Mouse (Mus musculus): ENCODE data around the gene Gca. TPM values are rescaled to one million over a fixed set of nuclear protein-coding genes. Genes with fewer than 3 reads are reported as not detected.

Gene Gca
- polyA plus RNA-seq (2015; fragmentation: Nextera tagmentation; extraction: Ambion mirVana) = 2.1 and 2.2 TPM in 2 replicates

DNA sequence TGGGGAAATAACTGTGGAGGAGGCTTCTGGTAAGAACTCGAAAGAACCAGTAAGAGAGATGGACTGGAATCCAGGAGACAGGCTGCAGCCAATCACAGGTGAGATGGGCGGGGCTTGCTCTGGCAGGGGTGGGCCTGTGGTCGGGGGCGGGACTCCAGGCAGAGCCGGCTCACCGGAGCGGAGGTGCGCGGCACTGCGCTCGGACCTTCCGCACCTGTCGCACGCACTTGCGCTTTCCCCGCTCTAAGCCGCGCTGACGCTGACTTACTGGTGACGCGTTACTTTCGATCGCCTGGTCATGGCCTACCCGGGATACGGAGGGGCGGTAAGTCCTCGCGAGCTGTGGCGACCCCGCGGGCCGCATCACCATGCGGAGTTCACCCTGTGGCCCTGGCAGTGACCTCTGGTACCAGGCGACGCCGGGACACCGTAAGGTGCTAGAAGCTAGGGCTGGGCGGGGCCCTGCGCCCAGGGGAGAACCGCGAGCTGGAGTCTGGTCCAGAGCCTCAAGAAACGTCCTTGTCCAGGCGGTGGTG, at the start of gene Gca:
Gca (plus strand) TSS at position 151 of the 536 bp plus-strand sequence.
- peak within 1 kb of the TSS; percentile 60 for H3K9ac ChIP-seq
- under 1% methylated on average over 43 of the region's 43 CpGs for WGBS
- peak; percentile 98 for ATAC-seq (ENCODE audit: low read depth)
- H3K4me1 ChIP-seq (replicated peaks) = no peaks in the 10 kb centered on the region
- H3K36me3 ChIP-seq = no peaks in the 10 kb centered on the region
- H3K4me3 ChIP-seq = peak within 1 kb of the TSS; percentile 61
- H3K27me3 ChIP-seq = peaks cover 24% of the 10 kb centered on the region
- H3K27ac ChIP-seq (replicated peaks) = no peak within 1 kb of the TSS
- peak within 1 kb of the TSS; percentile 93 for H3K4me2 ChIP-seq
- no peaks in the 10 kb centered on the region for H3K9me3 ChIP-seq

GRCm38 (mm10) chr2:62618934-62619341, 45.1 kb upstream of the Gca start:
- H3K4me3 ChIP-seq = no peak overlapping the region
- WGBS = 82% methylated on average over 7 of the region's 7 CpGs
- no peak for ATAC-seq (ENCODE audit: low read depth)

GRCm38 (mm10) chr2:62619679-62620078, 44.4 kb upstream of the Gca start:
- no peak overlapping the region for H3K4me2 ChIP-seq
- H3K9ac ChIP-seq = no peak overlapping the region
- WGBS = 67% methylated on average over 2 of the region's 2 CpGs
- no peak for ATAC-seq (ENCODE audit: low read depth)
- H3K36me3 ChIP-seq = no peaks in the 10 kb centered on the region
- H3K27me3 ChIP-seq = no peaks in the 10 kb centered on the region
- no peak overlapping the region for H3K4me3 ChIP-seq
- H3K27ac ChIP-seq (replicated peaks) = no peak overlapping the region
- no peaks in the 10 kb centered on the region for H3K4me1 ChIP-seq (replicated peaks)
- no peaks in the 10 kb centered on the region for H3K9me3 ChIP-seq

More at GRCm38 (mm10) chr2:62618934-62619341, 45.1 kb upstream of the Gca start:
- no peak overlapping the region for H3K27ac ChIP-seq (replicated peaks)
- H3K9ac ChIP-seq = no peak overlapping the region
- H3K27me3 ChIP-seq = no peaks in the 10 kb centered on the region
- H3K4me2 ChIP-seq = no peak overlapping the region
- H3K4me1 ChIP-seq (replicated peaks) = no peaks in the 10 kb centered on the region
- no peaks in the 10 kb centered on the region for H3K36me3 ChIP-seq
- no peaks in the 10 kb centered on the region for H3K9me3 ChIP-seq

DNA sequence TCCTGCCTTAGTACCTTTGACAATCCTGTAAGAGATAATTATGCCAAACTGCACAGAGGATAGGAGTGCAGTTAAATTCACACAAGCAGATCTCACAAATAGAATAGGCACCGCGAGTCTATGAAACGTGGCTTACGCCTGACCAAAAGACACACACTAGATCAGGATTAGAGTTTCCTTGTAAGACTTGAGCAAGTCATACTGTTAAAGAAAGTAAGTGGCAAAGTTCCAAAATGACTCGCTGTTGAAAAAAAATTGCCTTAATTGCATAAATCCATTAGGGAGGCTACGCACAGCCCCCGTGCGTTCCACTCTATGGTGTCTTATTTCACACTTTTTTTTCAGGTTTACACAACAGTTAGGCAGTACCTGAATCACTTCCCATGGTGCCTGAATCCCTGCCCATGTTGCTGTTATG, 41.1 kb upstream of the Gca start:
- Histone ChIP-seq H3K9me3 (no peaks in the 10 kb centered on the region), H3K4me3 (no peak overlapping the region), H3K9ac (no peak overlapping the region), H3K27me3 (no peaks in the 10 kb centered on the region), H3K27ac (replicated peaks) (no peak overlapping the region), H3K4me2 (no peak overlapping the region), H3K36me3 (no peaks in the 10 kb centered on the region), H3K4me1 (replicated peaks) (no peaks in the 10 kb centered on the region)
- 83% methylated on average over 8 of the region's 8 CpGs for WGBS
- no peak for ATAC-seq (ENCODE audit: low read depth)

GRCm38 (mm10) chr2:62627728-62628127, 36.4 kb upstream of the Gca start:
- Histone ChIP-seq H3K36me3 (no peaks in the 10 kb centered on the region), H3K27ac (replicated peaks) (no peak overlapping the region), H3K4me2 (no peak overlapping the region), H3K9me3 (no peaks in the 10 kb centered on the region), H3K4me3 (no peak overlapping the region), H3K4me1 (replicated peaks) (no peaks in the 10 kb centered on the region), H3K27me3 (no peaks in the 10 kb centered on the region), H3K9ac (no peak overlapping the region)
- 16% methylated on average over 5 of the region's 5 CpGs for WGBS
- no peak for ATAC-seq (ENCODE audit: low read depth)

DNA sequence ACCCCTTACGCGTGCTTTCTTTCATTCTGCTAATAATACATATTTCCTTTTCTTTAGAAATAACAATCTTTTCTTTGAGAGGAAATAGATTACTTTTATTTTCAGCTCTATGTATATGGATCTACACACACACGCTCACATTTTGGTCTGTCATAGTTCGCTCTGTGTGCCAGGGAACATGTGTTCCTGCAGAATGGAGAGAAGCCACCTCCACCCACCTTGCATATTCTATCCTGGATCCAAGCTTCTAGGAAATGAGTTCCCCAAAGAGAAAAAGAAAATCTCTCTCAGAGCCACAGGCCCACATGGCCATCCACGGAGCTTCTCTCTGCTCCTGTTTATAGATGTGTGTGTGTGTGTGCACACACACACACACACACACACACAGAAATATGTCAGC, 35.7 kb upstream of the Gca start:
- no peak overlapping the region for H3K4me3 ChIP-seq
- H3K27ac ChIP-seq (replicated peaks) = no peak overlapping the region
- no peaks in the 10 kb centered on the region for H3K36me3 ChIP-seq
- ATAC-seq (ENCODE audit: low read depth) = no peak
- H3K4me1 ChIP-seq (replicated peaks) = no peaks in the 10 kb centered on the region
- H3K9ac ChIP-seq = no peak overlapping the region
- no peak overlapping the region for H3K4me2 ChIP-seq
- no peaks in the 10 kb centered on the region for H3K27me3 ChIP-seq
- no peaks in the 10 kb centered on the region for H3K9me3 ChIP-seq
- 96% methylated on average over 5 of the region's 5 CpGs for WGBS

DNA sequence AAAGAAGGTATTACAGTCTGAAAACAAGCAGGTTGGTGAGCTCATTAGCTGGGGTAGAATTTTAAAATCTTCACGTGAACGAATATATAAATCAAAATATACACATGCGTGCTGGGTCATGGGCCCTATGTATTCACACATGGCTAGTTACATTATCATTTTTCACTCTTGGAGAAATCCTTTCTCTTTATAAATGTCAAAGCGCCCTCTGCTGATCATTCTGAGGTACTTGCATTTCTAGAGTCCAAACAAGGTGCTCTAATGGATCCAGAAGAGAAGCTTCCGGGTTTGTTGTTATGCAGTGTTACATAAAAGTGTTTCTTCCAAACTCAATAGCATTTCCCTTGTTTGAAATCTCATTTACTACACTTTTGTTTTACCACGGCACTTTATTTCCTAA, 33.6 kb upstream of the Gca start:
- H3K27me3 ChIP-seq = no peaks in the 10 kb centered on the region
- no peak overlapping the region for H3K4me2 ChIP-seq
- H3K27ac ChIP-seq (replicated peaks) = no peak overlapping the region
- H3K4me1 ChIP-seq (replicated peaks) = no peaks in the 10 kb centered on the region
- no peaks in the 10 kb centered on the region for H3K36me3 ChIP-seq
- H3K9ac ChIP-seq = no peak overlapping the region
- no peak; the same call in 1 of the 2 replicates for ATAC-seq (ENCODE audit: low read depth)
- no peaks in the 10 kb centered on the region for H3K9me3 ChIP-seq
- no peak overlapping the region for H3K4me3 ChIP-seq
- 22% methylated on average over 6 of the region's 6 CpGs for WGBS

DNA sequence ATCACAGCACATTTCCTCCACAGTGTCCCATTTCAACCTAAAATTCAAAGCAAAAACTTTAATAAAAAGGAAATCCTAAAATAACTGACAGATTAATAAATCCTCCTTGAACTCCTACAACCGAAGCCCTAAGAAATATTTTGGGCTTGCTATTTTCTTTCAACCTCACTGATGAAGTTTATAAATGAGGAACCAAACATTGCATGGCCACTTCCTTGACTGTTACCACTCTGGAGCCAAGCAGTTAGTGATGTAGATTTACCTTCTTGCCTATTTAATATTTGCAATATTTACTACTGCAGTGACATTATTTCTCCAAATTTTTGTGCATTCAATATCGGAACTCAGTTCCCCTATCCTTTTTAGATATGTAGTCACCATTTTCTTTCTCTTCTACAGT, 24.2 kb upstream of the Gca start:
- no peak for ATAC-seq (ENCODE audit: low read depth)

GRCm38 (mm10) chr2:62643405-62644305, 20.4 kb upstream of the Gca start:
- no peak for ATAC-seq (ENCODE audit: low read depth)
- Histone ChIP-seq H3K4me3 (no peak overlapping the region), H3K36me3 (no peaks in the 10 kb centered on the region), H3K4me1 (replicated peaks) (peaks cover 21% of the 10 kb centered on the region), H3K9ac (no peak overlapping the region), H3K27me3 (peaks cover 19% of the 10 kb centered on the region), H3K4me2 (peak overlapping the region; percentile 29), H3K9me3 (no peaks in the 10 kb centered on the region), H3K27ac (replicated peaks) (no peak overlapping the region; the same call in 1 of the 2 replicates)
- WGBS = 43% methylated on average over 21 of the region's 21 CpGs

More for the DNA sequence above, 24.2 kb upstream of the Gca start:
- H3K27me3 ChIP-seq = peaks cover 7% of the 10 kb centered on the region; the same call in 1 of the 2 replicates
- no peak overlapping the region for H3K27ac ChIP-seq (replicated peaks)
- H3K4me1 ChIP-seq (replicated peaks) = no peaks in the 10 kb centered on the region; the same call in 1 of the 2 replicates
- H3K9me3 ChIP-seq = no peaks in the 10 kb centered on the region
- H3K4me2 ChIP-seq = no peak overlapping the region
- no peak overlapping the region for H3K9ac ChIP-seq
- H3K36me3 ChIP-seq = no peaks in the 10 kb centered on the region
- WGBS = 91% methylated on average over 2 of the region's 2 CpGs
- no peak overlapping the region for H3K4me3 ChIP-seq

- Histone ChIP-seq H3K27me3 (peaks cover 20% of the 10 kb centered on the region), H3K9me3 (no peaks in the 10 kb centered on the region), H3K36me3 (no peaks in the 10 kb centered on the region), H3K4me1 (replicated peaks) (peaks cover 21% of the 10 kb centered on the region), H3K4me3 (no peak overlapping the region), H3K9ac (no peak overlapping the region), H3K27ac (replicated peaks) (no peak overlapping the region), H3K4me2 (no peak overlapping the region)
- WGBS = 91% methylated on average over 5 of the region's 5 CpGs
- no peak for ATAC-seq (ENCODE audit: low read depth)
These were observed 19.2 kb upstream of the Gca start for GRCm38 (mm10) chr2:62644891-62645290.

DNA sequence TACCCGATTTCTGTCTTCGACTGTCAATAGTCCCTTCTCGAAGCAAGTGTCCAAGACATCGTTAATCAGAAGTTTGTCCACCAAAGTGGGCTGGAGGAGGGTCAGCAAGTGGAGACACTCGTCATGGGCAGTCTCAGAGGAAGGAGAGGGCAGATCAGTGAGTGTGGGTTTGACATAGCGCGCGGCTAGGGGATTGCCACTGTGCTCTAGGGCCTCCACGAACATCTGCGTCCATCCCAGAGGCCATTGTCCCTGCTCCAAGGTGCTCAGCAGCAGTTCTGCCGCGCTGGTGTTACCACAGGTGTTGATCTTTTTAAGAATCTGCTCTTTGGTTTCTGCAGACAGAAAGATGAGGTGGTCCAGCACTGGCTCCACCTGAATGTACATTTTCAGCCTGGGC, 18.6 kb upstream of the Gca start:
- no peak overlapping the region for H3K27ac ChIP-seq (replicated peaks)
- no peaks in the 10 kb centered on the region for H3K9me3 ChIP-seq
- H3K27me3 ChIP-seq = peaks cover 22% of the 10 kb centered on the region
- H3K9ac ChIP-seq = peak overlapping the region; percentile 62
- peak overlapping the region; percentile 43 for H3K4me3 ChIP-seq
- peaks cover 21% of the 10 kb centered on the region for H3K4me1 ChIP-seq (replicated peaks)
- 33% methylated on average over 12 of the region's 12 CpGs for WGBS
- H3K36me3 ChIP-seq = no peaks in the 10 kb centered on the region
- peak; percentile 19; the same call in 1 of the 2 replicates for ATAC-seq (ENCODE audit: low read depth)
- H3K4me2 ChIP-seq = peak overlapping the region; percentile 77

- Histone ChIP-seq H3K4me3 (peak within 1 kb of the TSS; percentile 43), H3K9ac (peak within 1 kb of the TSS; percentile 62), H3K9me3 (no peaks in the 10 kb centered on the region), H3K4me1 (replicated peaks) (peaks cover 21% of the 10 kb centered on the region), H3K27ac (replicated peaks) (no peak within 1 kb of the TSS), H3K36me3 (no peaks in the 10 kb centered on the region), H3K27me3 (peaks cover 22% of the 10 kb centered on the region), H3K4me2 (peak within 1 kb of the TSS; percentile 77)
- ATAC-seq (ENCODE audit: low read depth) = peak; percentile 83
- WGBS = under 1% methylated on average over 30 of the region's 30 CpGs
These were observed 18.0 kb upstream of the Gca start, which contains the start of gene Ifih1 for GRCm38 (mm10) chr2:62646014-62646645. Gene Ifih1 (minus strand): TSS chr2:62646255.
